Mouse (Mus musculus) midbrain, postnatal 0 days (tissue): Measurements from ENCODE around the gene Oas1c. TPM values are rescaled to one million over a fixed set of nuclear protein-coding genes. Genes with fewer than 3 reads are reported as not detected.

ENCODE experiments used
- ATAC-seq: fragments of 200-750 bp; cut with Nextera tagmentation; 2 replicates; pipeline ENCODE4 v1.8.0; 2017; ENCODE audit warnings: moderate number of reproducible peaks, mild to moderate bottlenecking, moderate TSS enrichment, moderate library complexity; ENCODE audit not compliant: low FRiP score
- DNase-seq: peaks from one replicate; pipeline ENCODE4 v3.0.0-alpha.2; 2015; ENCODE audit warnings: low spot score
- H3K27ac ChIP-seq: fragments of 300-500 bp; sonication (generic); 2 replicates; pipeline ENCODE4 v1.5.1; 2014; ENCODE audit warnings: low read depth, mild to moderate bottlenecking, low read length, mixed read lengths
- H3K27me3 ChIP-seq: fragments of 300-500 bp; sonication (generic); 2 replicates; pipeline ENCODE4 v1.6.1; 2014; ENCODE audit warnings: low read length, control low read depth, mixed read lengths; ENCODE audit not compliant: insufficient read depth
- H3K36me3 ChIP-seq: fragments of 300-500 bp; sonication (generic); 2 replicates; pipeline ENCODE4 v1.6.1; 2014; ENCODE audit warnings: low read length, control low read depth, mixed read lengths; ENCODE audit not compliant: insufficient read depth
- H3K4me1 ChIP-seq: fragments of 300-500 bp; sonication (generic); 2 replicates; pipeline ENCODE4 v1.6.1; 2014; ENCODE audit warnings: mild to moderate bottlenecking, control low read depth, antibody characterized with exemption, low read length, mixed read lengths; ENCODE audit not compliant: insufficient read depth
- H3K4me2 ChIP-seq: fragments of 300-500 bp; sonication (generic); 2 replicates; pipeline ENCODE4 v1.6.1; 2014; ENCODE audit warnings: low read depth, mild to moderate bottlenecking, low read length, mixed read lengths; ENCODE audit not compliant: poor library complexity, severe bottlenecking
- H3K4me3 ChIP-seq: fragments of 300-500 bp; sonication (generic); 2 replicates; pipeline ENCODE4 v1.5.1; 2014; ENCODE audit warnings: low read depth, mild to moderate bottlenecking, low read length, moderate library complexity
- H3K9ac ChIP-seq: fragments of 300-500 bp; sonication (generic); replicated peaks from 2 replicates; pipeline ENCODE4 v1.6.1; 2014; ENCODE audit warnings: mild to moderate bottlenecking, low read length, moderate library complexity, mixed read lengths; ENCODE audit not compliant: poor library complexity, severe bottlenecking
- H3K9me3 ChIP-seq: fragments of 300-500 bp; sonication (generic); 2 replicates; pipeline ENCODE4 v1.6.1; 2016; ENCODE audit warnings: low read length, control low read depth
- CTCF ChIP-seq: IDR thresholded peaks from 2 replicates; pipeline ENCODE4 v1.5.1; 2016; ENCODE audit warnings: antibody characterized with exemption, mild to moderate bottlenecking
- WGBS: fragments of 180-500 bp; shearing (Covaris S2); extraction: QIAGEN DNeasy Blood & Tissue Kit; methylation state at CpG from one replicate; pipeline ENCODE4 v1.1.7; 2014; 5-methylcytosine and 5-hydroxymethylcytosine counted together
- polyA plus RNA-seq: library from polyadenylated mRNA; unstranded; fragments of >200 nt; fragmentation: Nextera tagmentation; extraction: Ambion mirVana; gene quantifications from 2 replicates; pipeline ENCODE4 v1.2.1, GENCODE M21; 2015
- total RNA-seq: library from RNA; depleted of rRNA; stranded (reverse); fragments of >200 nt; gene quantifications from 2 replicates; pipeline ENCODE4 v1.2.3, GENCODE M21; 2014

The Oas1c gene
- total and polyA plus RNA-seq, 2 experiments from 2014 or later: 0.62 to 0.71 TPM

DNA sequence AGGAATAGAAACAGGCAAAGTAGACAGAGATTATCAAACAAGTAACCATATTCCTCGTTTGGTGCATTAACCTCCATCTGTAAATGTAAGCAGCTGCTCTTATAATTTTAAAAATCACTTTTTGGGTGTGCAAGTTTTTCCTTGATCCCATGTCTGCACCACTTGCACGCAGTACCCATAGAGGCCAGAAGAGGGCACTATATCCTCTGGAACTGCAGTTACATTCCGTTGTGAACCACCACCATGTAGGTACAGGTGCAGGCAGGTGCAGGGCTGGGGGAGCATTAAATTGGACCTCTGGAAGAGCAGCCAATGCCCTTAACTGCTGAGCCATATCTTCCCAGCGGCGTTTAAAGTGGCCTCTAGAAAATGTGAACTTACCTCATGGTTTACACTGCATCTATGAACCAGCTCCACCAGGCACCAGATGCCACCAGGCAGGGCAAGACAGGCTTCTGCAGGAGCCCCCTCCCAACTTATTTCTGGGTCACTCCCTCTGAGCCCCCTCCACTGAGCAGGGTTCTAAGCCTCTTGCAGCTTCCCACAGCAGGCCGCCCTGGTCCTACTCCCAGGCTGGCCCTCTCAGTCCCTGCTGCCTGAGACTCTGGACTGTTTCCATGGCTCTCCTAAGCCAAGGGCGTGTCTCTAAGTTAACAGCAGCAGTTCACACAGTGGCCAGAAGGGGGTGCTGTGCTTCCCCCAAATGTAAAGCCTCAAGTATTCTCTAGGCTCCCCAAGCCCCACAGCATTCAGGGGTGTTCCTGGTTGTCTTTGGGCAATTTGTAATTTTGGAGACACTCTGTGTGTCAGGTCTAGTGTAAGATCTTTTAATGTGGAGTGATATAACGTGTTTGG is 24.6 kb upstream of the Oas1c start:
- Histone ChIP-seq H3K4me1 (no peaks in the 10 kb centered on the region), H3K36me3 (no peaks in the 10 kb centered on the region), H3K27ac (no peak overlapping the region), H3K9me3 (no peaks in the 10 kb centered on the region), H3K4me2 (no peak overlapping the region), H3K4me3 (no peak overlapping the region), H3K9ac (no peak overlapping the region), H3K27me3 (no peaks in the 10 kb centered on the region)
- peak; percentile 75 for TF ChIP-seq CTCF
- no peak for ATAC-seq
- DNase-seq: peak; percentile 52
- 5% methylated on average over 8 of the region's 8 CpGs for WGBS

- TF ChIP-seq CTCF: no peak
- no peaks in the 10 kb centered on the region for H3K27me3 ChIP-seq
- DNase-seq: peak; percentile 33
- H3K4me1 ChIP-seq: no peaks in the 10 kb centered on the region
- peak overlapping the region; percentile 24; the same call in 1 of the 2 replicates for H3K4me2 ChIP-seq
- no peak overlapping the region for H3K9ac ChIP-seq
- no peak overlapping the region for H3K27ac ChIP-seq
- no peak for ATAC-seq
- no peaks in the 10 kb centered on the region for H3K36me3 ChIP-seq
- 9% methylated on average over 17 of the region's 17 CpGs for WGBS
- no peaks in the 10 kb centered on the region for H3K9me3 ChIP-seq
- no peak overlapping the region for H3K4me3 ChIP-seq
Measured at GRCm38 (mm10) chr5:120833335-120834280, 21.3 kb upstream of the Oas1c start.

GRCm38 (mm10) chr5:120831031-120831430 is 18.7 kb upstream of the Oas1c start:
- Histone ChIP-seq H3K27ac (no peak overlapping the region), H3K4me2 (no peak overlapping the region), H3K4me1 (no peaks in the 10 kb centered on the region), H3K36me3 (no peaks in the 10 kb centered on the region), H3K27me3 (no peaks in the 10 kb centered on the region), H3K9ac (no peak overlapping the region), H3K9me3 (no peaks in the 10 kb centered on the region), H3K4me3 (no peak overlapping the region)
- no peak for ATAC-seq
- 85% methylated on average over 4 of the region's 4 CpGs for WGBS
- DNase-seq: no peak
- TF ChIP-seq CTCF: no peak

GRCm38 (mm10) chr5:120818999-120819398 is 6.7 kb upstream of the Oas1c start:
- no peak overlapping the region for H3K4me3 ChIP-seq
- H3K4me2 ChIP-seq: no peak overlapping the region
- no peak for ATAC-seq
- no peak overlapping the region for H3K9ac ChIP-seq
- no peaks in the 10 kb centered on the region for H3K27me3 ChIP-seq
- H3K36me3 ChIP-seq: no peaks in the 10 kb centered on the region
- TF ChIP-seq CTCF: no peak
- no peak overlapping the region for H3K27ac ChIP-seq
- no peak for DNase-seq
- 0 out of 2 replicates have a peak, but pooled peaks cover 4% of the 10 kb centered on the region for H3K9me3 ChIP-seq
- no peaks in the 10 kb centered on the region for H3K4me1 ChIP-seq

- DNase-seq (no peak), ATAC-seq (no peak)
- no peak overlapping the region for H3K4me2 ChIP-seq
- H3K4me3 ChIP-seq: no peak overlapping the region
- no peaks in the 10 kb centered on the region for H3K4me1 ChIP-seq
- H3K9ac ChIP-seq: no peak overlapping the region
- 0 out of 2 replicates have a peak, but pooled peaks cover 4% of the 10 kb centered on the region for H3K9me3 ChIP-seq
- 64% methylated on average over 3 of the region's 3 CpGs for WGBS
- peak; percentile 59 for TF ChIP-seq CTCF
- H3K27me3 ChIP-seq: no peaks in the 10 kb centered on the region
- H3K36me3 ChIP-seq: no peaks in the 10 kb centered on the region
- no peak overlapping the region for H3K27ac ChIP-seq
Measured at GRCm38 (mm10) chr5:120815949-120816348, 3.6 kb upstream of the Oas1c start.
